Mouse (Mus musculus) layer of hippocampus, adult 9-10 months (tissue): ENCODE results near the gene Klrb1c.
"Not testable (repeated sequence)": the region's sequence is repeated elsewhere in the genome, so short reads cannot be mapped to it uniquely, and the experiment has no call there.

ENCODE experiments used
- DNase-seq: peaks from one replicate; pipeline ENCODE4 v3.0.0; 2022; ENCODE audit warnings: low spot score

The Klrb1c gene

DNA sequence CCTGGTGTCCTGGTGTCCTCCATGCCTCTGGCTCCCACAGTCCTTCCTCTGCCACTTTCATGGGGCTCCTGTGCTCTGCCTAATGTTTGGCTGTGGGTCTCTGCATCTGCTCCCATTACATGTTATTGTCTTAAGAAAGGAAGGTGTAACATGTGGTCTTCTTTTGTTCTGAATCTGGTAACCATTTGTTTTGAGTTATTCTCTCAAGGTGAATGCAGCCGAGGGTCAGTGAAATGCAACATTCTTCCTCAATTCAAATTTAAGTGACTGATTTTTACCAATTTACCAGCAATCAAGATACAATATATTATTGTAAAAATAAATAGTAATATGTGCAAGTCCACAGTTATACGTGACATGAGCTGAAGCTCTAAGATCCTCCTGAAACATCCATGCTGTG, at the start of gene Klrb1c:
Gene Klrb1c (minus strand): TSS at position 101 of the 400 bp plus-strand sequence.
- DNase-seq: no peak

GRCm38 (mm10) chr6:128837454-128838341, 48.7 kb upstream of the Klrb1c start:
- DNase-seq: no peak

DNA sequence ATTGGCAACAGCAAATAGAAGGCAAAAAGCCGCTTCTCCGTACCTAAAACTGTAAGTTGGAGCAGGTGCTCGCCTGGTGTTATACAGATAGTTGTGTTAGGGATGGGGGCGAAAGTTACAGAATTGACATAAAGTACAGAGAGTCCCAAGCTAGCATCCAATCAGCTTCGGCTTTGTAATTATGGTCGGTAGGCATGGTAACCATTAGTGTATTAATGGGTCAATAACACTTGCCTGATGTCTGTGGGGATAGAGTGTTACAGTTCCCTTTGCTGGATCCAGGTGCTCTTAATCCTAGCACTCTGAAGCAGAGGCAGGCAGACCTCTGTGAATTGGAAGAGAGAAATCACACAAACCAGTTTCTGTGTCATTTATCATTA, 47.9 kb upstream of the Klrb1c start:
- DNase-seq: no peak

DNA sequence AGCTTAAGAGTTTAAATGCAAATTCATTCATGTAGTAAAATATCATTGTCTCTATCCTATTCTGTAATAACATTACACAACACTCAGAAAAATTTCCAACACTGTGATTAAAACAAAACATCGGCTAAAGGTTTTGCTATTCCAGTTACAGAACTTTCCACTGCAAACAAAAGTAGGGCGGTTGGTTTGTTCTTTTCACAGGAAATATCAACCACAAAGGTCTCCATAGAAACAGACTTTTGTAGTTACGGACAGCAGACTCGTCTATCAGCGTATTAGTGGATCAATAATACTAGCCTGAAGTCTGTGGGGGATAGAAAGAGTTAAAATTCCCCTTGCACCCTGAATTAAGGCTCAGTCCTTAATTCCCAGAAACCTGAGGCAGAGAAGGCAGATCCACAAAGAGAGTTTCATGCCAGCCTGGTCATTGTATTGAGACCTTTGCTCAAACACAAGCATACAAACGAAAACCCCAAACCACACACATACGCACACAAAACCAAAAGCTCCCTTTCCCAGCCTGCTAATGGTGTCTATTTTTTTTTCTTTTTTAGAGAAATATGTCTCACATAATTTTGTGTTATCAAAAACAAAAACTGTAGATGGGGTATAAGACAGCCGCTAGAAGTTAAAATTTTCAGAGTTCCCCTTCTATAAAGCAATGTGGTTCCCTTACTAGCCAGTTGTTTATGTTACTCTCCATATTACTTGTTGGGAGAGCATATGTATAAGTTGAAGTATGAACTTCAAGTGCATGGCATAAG, 47.4 kb upstream of the Klrb1c start:
- DNase-seq: no peak

- DNase-seq: no peak
Observed at GRCm38 (mm10) chr6:128835571-128835970, 46.6 kb upstream of the Klrb1c start.

GRCm38 (mm10) chr6:128833046-128833445, 44.0 kb upstream of the Klrb1c start:
- DNase-seq: no peak

GRCm38 (mm10) chr6:128829837-128830236, 40.8 kb upstream of the Klrb1c start:
- DNase-seq: no peak

GRCm38 (mm10) chr6:128826781-128827180, 37.8 kb upstream of the Klrb1c start:
- DNase-seq: no peak

DNA sequence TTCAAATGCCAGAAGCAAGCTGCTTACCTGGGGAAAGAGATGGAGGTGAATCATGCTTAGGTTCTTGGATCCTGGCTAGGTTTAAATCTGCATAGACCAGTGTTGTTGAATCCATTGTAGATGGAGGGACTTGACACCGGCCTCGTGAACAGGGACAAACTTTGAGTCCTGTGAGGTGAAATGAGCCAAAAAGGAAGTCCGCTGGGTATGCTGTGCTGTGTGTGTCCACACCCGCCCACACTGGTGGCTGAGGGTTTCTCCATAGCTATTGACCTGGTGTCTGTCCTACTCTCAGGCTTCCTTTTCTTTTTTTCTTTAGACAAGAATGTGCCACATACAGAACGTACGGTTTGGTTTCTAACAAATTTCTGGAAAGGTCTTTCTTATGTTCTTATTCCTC, 37.1 kb upstream of the Klrb1c start, which contains the start of the genes Gm44511 and Klrb1b:
Gene Gm44511 (minus strand): TSS at position 184 of the 400 bp plus-strand sequence.
Gene Klrb1b (minus strand): TSS at position 200 of the 400 bp plus-strand sequence.
- no peak for DNase-seq

DNA sequence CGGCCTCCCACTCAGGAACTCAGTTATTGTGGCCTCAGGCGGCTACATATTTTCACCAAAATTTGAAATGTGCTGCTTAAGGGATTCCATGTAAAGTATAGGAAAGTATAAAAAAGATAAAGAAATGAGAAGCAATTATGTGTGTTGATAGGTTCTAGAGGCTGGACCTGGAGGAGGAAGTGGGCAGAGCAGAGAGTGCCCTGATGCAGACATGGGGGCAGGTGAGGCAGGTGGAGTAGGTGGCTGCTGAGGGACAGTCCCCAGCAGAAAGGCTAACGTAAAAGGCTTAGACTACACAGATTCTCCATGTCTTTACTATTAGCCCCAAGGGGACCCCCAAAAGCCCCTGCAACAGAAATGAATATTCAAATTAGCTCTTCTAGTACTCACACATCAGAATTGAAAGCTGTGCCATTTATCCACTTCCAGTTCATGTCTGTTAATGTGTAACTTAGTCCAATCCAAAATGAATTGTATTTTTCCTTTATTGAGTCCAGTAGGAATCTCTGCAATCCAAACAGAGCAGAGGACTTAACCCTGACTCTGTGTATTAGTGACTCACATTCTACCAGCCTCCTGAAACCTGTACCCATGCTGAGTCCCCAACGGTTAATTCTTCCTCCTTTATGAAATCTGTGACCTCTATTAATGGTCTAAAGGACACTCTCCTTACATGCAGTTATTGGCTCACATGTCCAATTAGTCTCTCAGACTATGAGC, 29.2 kb upstream of the Klrb1c start:
- no peak for DNase-seq

DNA sequence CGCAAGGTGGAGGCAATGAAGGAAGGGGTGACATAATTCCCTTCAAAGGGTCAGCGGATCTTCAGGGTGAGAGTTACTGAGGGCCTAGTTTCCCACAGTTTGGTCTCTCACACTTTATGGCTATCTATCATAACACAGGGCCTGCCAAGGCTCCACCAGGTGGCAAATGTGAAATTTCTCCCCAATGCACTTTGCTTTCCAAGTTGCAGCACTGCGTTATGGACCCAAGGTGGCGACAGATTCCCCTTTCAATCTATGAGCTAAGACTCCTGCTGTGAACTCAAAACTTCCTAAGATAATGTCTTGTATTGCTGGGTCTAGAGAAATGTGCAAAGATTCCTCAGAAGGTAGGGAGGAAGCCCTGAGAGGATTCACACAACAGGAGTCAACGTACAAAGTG, 19.5 kb upstream of the Klrb1c start:
- no peak for DNase-seq

GRCm38 (mm10) chr6:128807021-128807420, 18.0 kb upstream of the Klrb1c start:
- DNase-seq: no peak

- DNase-seq: not testable (repeated sequence)
Observed at GRCm38 (mm10) chr6:128804823-128805640, 16.0 kb upstream of the Klrb1c start.

- peak; percentile 94 for DNase-seq
Observed at GRCm38 (mm10) chr6:128802999-128803857, 14.2 kb upstream of the Klrb1c start.

GRCm38 (mm10) chr6:128802557-128802956, 13.5 kb upstream of the Klrb1c start:
- DNase-seq: no peak

DNA sequence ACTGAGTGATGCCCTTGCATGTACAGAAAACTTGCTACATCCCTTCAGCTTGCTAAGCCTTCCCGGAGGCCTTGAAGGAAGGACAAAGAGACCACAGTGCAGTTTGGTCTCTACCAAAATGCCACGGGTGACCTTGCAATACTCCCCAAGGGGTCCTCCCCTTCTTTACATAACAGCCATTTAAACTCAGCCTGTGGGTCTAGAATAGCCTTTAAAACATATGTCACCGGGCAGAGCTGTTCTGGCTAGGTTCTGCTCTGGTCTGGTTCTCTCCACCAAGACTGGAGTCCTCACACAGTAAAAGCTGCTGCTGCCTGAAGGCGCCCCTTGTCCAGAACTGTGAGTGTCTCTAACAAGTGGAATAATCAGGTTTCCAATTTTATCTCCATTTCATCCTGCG, 11.7 kb upstream of the Klrb1c start:
- DNase-seq: not testable (repeated sequence)

GRCm38 (mm10) chr6:128799896-128800270, 10.9 kb upstream of the Klrb1c start:
- DNase-seq: no peak

DNA sequence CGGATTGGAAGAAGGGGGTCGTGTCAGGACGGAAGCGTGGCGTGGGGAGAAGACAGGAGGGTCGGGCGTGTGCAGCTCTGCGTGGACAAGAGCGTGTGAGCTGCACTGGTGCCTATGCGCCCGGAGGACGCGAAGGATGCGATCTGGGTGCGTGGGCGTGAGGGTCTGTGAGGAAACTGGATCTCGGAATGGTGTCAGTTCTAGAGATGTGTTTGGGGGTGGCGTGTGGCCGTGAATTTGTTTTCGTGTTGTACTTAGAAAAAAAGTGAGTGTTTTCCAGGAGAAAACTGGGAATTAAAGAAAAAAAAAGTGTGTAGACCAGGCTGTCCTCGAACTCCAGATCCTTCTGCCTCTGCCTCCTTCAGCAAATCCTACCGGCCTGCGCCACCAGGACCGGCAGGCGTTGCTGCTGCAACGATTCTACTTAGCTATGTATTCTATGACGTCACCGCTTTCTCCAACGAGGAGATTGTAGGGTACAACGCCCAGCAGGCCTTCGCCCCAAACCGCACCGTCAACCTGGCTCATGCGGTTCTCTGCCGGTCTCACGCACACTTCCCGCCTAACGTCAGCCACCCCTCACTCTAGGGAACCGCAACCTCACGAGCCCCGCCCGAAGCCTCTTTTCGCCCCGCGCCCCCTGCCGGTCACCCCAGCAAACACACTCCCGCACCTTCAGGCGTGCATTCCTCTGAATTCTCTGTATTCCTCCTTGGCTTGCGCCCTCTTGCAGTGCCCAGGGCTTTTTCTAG, 10.3 kb upstream of the Klrb1c start:
- DNase-seq: peak; percentile 89

DNA sequence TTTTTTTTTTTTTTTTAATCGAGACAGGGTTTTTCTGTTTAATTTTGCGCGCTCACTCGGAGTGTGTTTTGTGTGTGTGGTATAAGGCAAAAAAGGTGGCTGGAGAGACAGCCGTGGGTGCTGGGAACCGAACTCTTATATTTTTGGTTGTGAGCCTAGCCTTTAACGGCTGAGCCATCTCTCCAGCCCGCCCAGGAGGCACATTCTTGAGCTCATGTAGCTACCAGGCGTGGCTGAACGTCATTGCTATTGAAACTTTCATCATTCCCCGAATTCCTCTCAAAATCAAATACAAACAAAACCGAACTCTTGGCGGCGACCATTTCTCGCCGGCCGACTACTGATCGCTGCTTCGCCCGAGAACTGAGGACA, 9.7 kb upstream of the Klrb1c start:
- DNase-seq: peak; percentile 68
